Mouse (Mus musculus): ENCODE data around the gene Ccdc42. TPM values are rescaled to one million over a fixed set of nuclear protein-coding genes. Genes with fewer than 3 reads are reported as not detected.

Gene Ccdc42
- polyA plus RNA-seq, 1 experiment: 79.1 TPM

- Histone ChIP-seq H3K36me3 (ENCODE audit: control insufficient read depth, insufficient read depth, low read length) (no peaks in the 10 kb centered on the region), H3K27me3 (ENCODE audit: control insufficient read depth, insufficient read depth, low read length) (no peaks in the 10 kb centered on the region), H3K4me3 (ENCODE audit: control insufficient read depth, low read depth, low read length) (no peak overlapping the region), H3K4me1 (ENCODE audit: control insufficient read depth, insufficient read depth, low read length) (no peaks in the 10 kb centered on the region), H3K27ac (ENCODE audit: control insufficient read depth, insufficient read depth, low read depth, low read length) (no peak overlapping the region)
- no peak for TF ChIP-seq CTCF (IDR thresholded peaks at IDR 0.05; ENCODE audit: control insufficient read depth, insufficient read depth, insufficient replicate concordance, low read depth, low read length)
- TF ChIP-seq POLR2A (IDR thresholded peaks at IDR 0.05; ENCODE audit: control insufficient read depth, low read depth, low read length): no peak
Observed at GRCm38 (mm10) chr11:68550358-68550757, 36.5 kb upstream of the Ccdc42 start.

GRCm38 (mm10) chr11:68553981-68554471 is 32.8 kb upstream of the Ccdc42 start:
- no peak for TF ChIP-seq POLR2A (IDR thresholded peaks at IDR 0.05; ENCODE audit: control insufficient read depth, low read depth, low read length)
- no peak for TF ChIP-seq CTCF (IDR thresholded peaks at IDR 0.05; ENCODE audit: control insufficient read depth, insufficient read depth, insufficient replicate concordance, low read depth, low read length)
- H3K36me3 ChIP-seq (ENCODE audit: control insufficient read depth, insufficient read depth, low read length): no peaks in the 10 kb centered on the region; the same call in 1 of the 2 replicates
- H3K27me3 ChIP-seq (ENCODE audit: control insufficient read depth, insufficient read depth, low read length): no peaks in the 10 kb centered on the region
- H3K27ac ChIP-seq (ENCODE audit: control insufficient read depth, insufficient read depth, low read depth, low read length): no peak overlapping the region
- peaks cover 6% of the 10 kb centered on the region; the same call in 1 of the 2 replicates for H3K4me1 ChIP-seq (ENCODE audit: control insufficient read depth, insufficient read depth, low read length)
- no peak overlapping the region for H3K4me3 ChIP-seq (ENCODE audit: control insufficient read depth, low read depth, low read length)

DNA sequence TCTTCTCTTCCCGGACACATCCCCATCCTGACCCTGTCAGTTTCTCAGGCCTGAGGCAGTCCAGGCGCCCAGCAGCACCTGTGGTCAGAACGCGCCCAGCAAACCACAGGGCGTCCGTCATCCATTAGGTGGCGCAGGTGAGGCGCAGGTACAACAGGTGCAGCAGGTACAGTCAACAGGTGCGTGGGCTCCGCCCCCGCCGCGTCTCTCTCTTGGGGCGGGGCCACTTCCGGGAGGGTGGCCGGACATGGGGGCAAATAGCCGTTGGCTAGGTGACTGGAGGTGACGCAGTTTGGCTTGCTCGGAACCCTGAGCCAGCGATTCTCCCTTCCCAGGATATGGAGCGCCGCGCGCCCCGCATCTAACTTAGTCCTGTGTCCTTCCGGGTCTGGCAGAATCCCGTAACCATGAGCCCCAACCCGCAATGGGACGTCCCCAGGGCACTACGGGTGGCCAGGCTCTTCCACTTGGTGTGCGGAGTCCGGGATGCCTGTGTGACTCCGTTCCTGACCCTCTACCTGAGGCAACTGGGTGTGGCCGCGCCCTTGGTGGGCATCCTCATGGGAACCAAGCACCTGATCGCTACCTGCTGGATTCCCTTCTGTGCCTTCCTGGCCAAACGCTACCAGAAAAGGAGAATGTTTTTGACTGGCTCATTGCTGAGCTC is 30.8 kb upstream of the Ccdc42 start, which contains the start of gene Mfsd6l:
Gene Mfsd6l, plus strand, starts transcription at position 269 of the 667 bp plus-strand sequence.
- TF ChIP-seq CTCF (IDR thresholded peaks at IDR 0.05; ENCODE audit: control insufficient read depth, insufficient read depth, insufficient replicate concordance, low read depth, low read length): peak; percentile 55; the same call in 1 of the 2 replicates
- peak; percentile 77 for TF ChIP-seq POLR2A (IDR thresholded peaks at IDR 0.05; ENCODE audit: control insufficient read depth, low read depth, low read length)
- H3K4me3 ChIP-seq (ENCODE audit: control insufficient read depth, low read depth, low read length): peak within 1 kb of the TSS; percentile 90
- peak within 1 kb of the TSS; percentile 85 for H3K27ac ChIP-seq (ENCODE audit: control insufficient read depth, insufficient read depth, low read depth, low read length)
- no peaks in the 10 kb centered on the region; the same call in 1 of the 2 replicates for H3K36me3 ChIP-seq (ENCODE audit: control insufficient read depth, insufficient read depth, low read length)
- peaks cover 6% of the 10 kb centered on the region; the same call in 1 of the 2 replicates for H3K4me1 ChIP-seq (ENCODE audit: control insufficient read depth, insufficient read depth, low read length)
- no peaks in the 10 kb centered on the region for H3K27me3 ChIP-seq (ENCODE audit: control insufficient read depth, insufficient read depth, low read length)

DNA sequence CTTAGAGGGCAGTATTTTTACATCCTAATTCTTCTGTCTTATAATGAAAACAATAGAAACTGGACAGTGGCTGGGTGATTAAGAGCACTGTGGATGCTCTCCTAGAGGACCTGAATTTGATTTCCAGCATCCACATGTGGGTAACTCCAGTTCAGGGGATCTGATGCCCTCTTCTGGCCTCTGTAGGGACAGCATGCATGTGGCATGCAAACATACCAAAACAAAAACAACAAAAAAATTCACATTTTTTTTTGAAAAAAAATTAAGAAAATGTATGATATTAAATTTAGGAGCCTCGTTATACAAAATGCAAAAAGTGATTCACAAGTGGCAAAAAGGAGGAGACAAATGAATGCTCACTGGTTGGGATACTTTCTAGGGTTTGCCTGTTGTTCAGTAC is 27.3 kb upstream of the Ccdc42 start:
- Histone ChIP-seq H3K4me3 (ENCODE audit: control insufficient read depth, low read depth, low read length) (no peak overlapping the region), H3K27me3 (ENCODE audit: control insufficient read depth, insufficient read depth, low read length) (no peaks in the 10 kb centered on the region), H3K36me3 (ENCODE audit: control insufficient read depth, insufficient read depth, low read length) (no peaks in the 10 kb centered on the region; the same call in 1 of the 2 replicates), H3K27ac (ENCODE audit: control insufficient read depth, insufficient read depth, low read depth, low read length) (no peak overlapping the region), H3K4me1 (ENCODE audit: control insufficient read depth, insufficient read depth, low read length) (peaks cover 6% of the 10 kb centered on the region; the same call in 1 of the 2 replicates)
- no peak for TF ChIP-seq POLR2A (IDR thresholded peaks at IDR 0.05; ENCODE audit: control insufficient read depth, low read depth, low read length)
- TF ChIP-seq CTCF (IDR thresholded peaks at IDR 0.05; ENCODE audit: control insufficient read depth, insufficient read depth, insufficient replicate concordance, low read depth, low read length): no peak

DNA sequence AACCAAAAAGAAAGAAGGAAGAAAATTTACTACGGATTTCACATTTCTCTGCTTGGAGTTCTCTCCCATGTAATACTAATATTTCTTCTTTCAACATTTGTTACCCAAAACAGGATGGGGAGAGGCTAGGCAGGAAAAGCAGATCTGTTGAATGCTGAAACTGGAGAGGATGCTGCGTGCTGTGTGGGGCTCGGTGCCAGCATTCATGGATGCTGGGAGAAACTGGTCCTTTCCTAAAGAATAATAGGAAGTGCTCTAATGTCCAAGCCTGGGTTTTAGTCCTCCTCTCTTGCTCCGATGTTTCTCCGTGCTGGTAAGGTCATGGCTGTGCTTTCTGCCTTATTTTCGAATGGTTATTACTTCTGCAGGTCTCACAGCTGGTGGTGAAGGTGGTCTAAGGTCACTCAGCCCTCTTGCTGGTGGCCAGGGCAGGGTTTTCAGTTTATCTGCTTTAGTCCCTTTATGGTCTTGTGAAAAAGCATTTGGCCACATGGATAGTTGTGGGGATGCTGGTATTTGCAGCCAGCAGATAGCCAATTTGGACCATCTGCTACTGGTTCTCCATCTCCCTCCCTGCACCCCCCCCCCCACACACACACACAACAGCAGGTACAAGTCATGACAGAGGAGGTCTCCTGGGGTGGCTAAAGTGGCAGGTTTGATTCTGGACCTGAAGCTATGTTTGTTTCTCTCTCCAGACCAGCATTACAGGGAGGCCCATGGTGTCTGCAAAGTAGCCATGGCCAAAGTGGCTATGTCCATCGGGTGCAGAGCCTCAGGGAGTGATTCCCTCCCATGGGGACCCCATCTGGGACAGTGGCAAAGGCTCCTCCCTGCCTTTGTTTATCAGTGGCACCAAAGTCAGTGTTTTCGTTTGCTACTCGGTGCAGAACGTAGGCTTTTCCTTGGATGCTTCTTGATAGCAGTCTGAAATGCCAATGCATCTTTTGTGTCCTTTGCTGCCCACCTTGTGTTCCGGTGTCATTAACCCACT is 24.6 kb upstream of the Ccdc42 start:
- Histone ChIP-seq H3K27me3 (ENCODE audit: control insufficient read depth, insufficient read depth, low read length) (no peaks in the 10 kb centered on the region), H3K4me1 (ENCODE audit: control insufficient read depth, insufficient read depth, low read length) (peaks cover 14% of the 10 kb centered on the region), H3K4me3 (ENCODE audit: control insufficient read depth, low read depth, low read length) (no peak overlapping the region), H3K27ac (ENCODE audit: control insufficient read depth, insufficient read depth, low read depth, low read length) (no peak overlapping the region), H3K36me3 (ENCODE audit: control insufficient read depth, insufficient read depth, low read length) (no peaks in the 10 kb centered on the region; the same call in 1 of the 2 replicates)
- TF ChIP-seq CTCF (IDR thresholded peaks at IDR 0.05; ENCODE audit: control insufficient read depth, insufficient read depth, insufficient replicate concordance, low read depth, low read length) (no peak), POLR2A (IDR thresholded peaks at IDR 0.05; ENCODE audit: control insufficient read depth, low read depth, low read length) (no peak)

DNA sequence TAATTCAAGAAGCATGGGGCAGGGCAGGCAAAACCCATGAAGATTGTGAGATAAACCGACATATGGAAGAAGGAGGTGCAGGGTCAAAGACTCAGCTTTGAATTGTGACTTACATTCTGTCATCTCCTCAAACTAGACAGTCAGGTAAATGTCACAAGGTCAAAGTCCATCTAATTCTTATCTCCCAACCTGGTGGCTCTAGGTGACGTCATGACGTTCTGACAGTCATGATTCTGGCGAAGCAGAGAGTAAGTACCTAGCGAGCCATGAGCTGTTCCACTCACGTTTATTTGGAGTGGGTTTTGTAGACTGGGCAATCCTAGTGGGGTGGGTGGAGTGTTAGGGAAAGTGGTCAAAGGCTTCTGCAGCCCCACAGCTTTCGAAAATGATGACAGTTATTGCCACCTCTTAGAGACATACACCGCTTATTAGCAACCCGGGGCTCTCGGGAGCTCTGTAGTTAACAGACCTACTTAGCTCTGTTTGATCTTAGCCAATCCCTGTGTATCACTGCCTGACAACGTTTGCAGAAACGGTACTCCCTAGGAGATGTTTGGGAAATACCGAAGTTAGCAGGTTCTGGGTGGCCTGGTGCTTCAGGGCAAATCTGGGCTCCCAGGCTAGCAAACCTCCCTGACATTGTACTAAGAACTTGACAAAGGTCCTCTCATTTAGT is 22.3 kb upstream of the Ccdc42 start:
- Histone ChIP-seq H3K27me3 (ENCODE audit: control insufficient read depth, insufficient read depth, low read length) (no peaks in the 10 kb centered on the region), H3K36me3 (ENCODE audit: control insufficient read depth, insufficient read depth, low read length) (no peaks in the 10 kb centered on the region), H3K4me3 (ENCODE audit: control insufficient read depth, low read depth, low read length) (no peak overlapping the region), H3K4me1 (ENCODE audit: control insufficient read depth, insufficient read depth, low read length) (peaks cover 16% of the 10 kb centered on the region), H3K27ac (ENCODE audit: control insufficient read depth, insufficient read depth, low read depth, low read length) (no peak overlapping the region)
- TF ChIP-seq POLR2A (IDR thresholded peaks at IDR 0.05; ENCODE audit: control insufficient read depth, low read depth, low read length) (no peak), CTCF (IDR thresholded peaks at IDR 0.05; ENCODE audit: control insufficient read depth, insufficient read depth, insufficient replicate concordance, low read depth, low read length) (no peak)
